Mouse (Mus musculus): ENCODE results near the gene Hirip3.

Gene Hirip3

GRCm38 (mm10) chr7:126861429-126862130 is at the start of gene Hirip3:
TSS of gene Hirip3 (plus strand) at chr7:126861972.
- peak; percentile 94 for DNase-seq (ENCODE audit: low read depth)

GRCm38 (mm10) chr7:126815726-126816222 is 46.0 kb upstream of the Hirip3 start:
- no peak for DNase-seq (ENCODE audit: low read depth)

GRCm38 (mm10) chr7:126816494-126816893 is 45.3 kb upstream of the Hirip3 start:
- peak; percentile 30 for DNase-seq (ENCODE audit: low read depth)

GRCm38 (mm10) chr7:126817595-126817994 is 44.2 kb upstream of the Hirip3 start:
- DNase-seq (ENCODE audit: low read depth) = no peak

GRCm38 (mm10) chr7:126818818-126819217 is 43.0 kb upstream of the Hirip3 start:
- no peak for DNase-seq (ENCODE audit: low read depth)

- peak; percentile 86 for DNase-seq (ENCODE audit: low read depth)
These were observed 39.8 kb upstream of the Hirip3 start for GRCm38 (mm10) chr7:126821835-126822511.

GRCm38 (mm10) chr7:126822741-126823140 is 39.0 kb upstream of the Hirip3 start:
- DNase-seq (ENCODE audit: low read depth) = no peak

GRCm38 (mm10) chr7:126823202-126823711 is 38.5 kb upstream of the Hirip3 start:
- DNase-seq (ENCODE audit: low read depth) = no peak

- DNase-seq (ENCODE audit: low read depth) = no peak
These were observed 37.8 kb upstream of the Hirip3 start for GRCm38 (mm10) chr7:126823940-126824339.

- peak; percentile 51 for DNase-seq (ENCODE audit: low read depth)
These were observed 36.4 kb upstream of the Hirip3 start for GRCm38 (mm10) chr7:126825403-126825802.

- no peak for DNase-seq (ENCODE audit: low read depth)
These were observed 35.8 kb upstream of the Hirip3 start for GRCm38 (mm10) chr7:126825952-126826351.

GRCm38 (mm10) chr7:126831539-126831938 is 30.2 kb upstream of the Hirip3 start, which contains the start of gene 4930451I11Rik:
TSS of gene 4930451I11Rik (minus strand) at chr7:126831639.
- DNase-seq (ENCODE audit: low read depth) = no peak

GRCm38 (mm10) chr7:126832036-126832598 is 29.7 kb upstream of the Hirip3 start:
- peak; percentile 78 for DNase-seq (ENCODE audit: low read depth)

- DNase-seq (ENCODE audit: low read depth) = no peak
These were observed 28.5 kb upstream of the Hirip3 start for GRCm38 (mm10) chr7:126833294-126833693.

- DNase-seq (ENCODE audit: low read depth) = no peak
These were observed 18.5 kb upstream of the Hirip3 start for GRCm38 (mm10) chr7:126843276-126843675.

GRCm38 (mm10) chr7:126845516-126845915 is 16.3 kb upstream of the Hirip3 start:
- DNase-seq (ENCODE audit: low read depth) = no peak

GRCm38 (mm10) chr7:126847116-126847420 is 14.7 kb upstream of the Hirip3 start, which contains the start of gene Doc2a:
TSS of gene Doc2a (plus strand) at chr7:126847416.
- DNase-seq (ENCODE audit: low read depth) = no peak

GRCm38 (mm10) chr7:126847421-126848398 is 14.1 kb upstream of the Hirip3 start:
- no peak for DNase-seq (ENCODE audit: low read depth)

GRCm38 (mm10) chr7:126848794-126849193 is 13.0 kb upstream of the Hirip3 start:
- no peak for DNase-seq (ENCODE audit: low read depth)

- no peak for DNase-seq (ENCODE audit: low read depth)
These were observed 11.6 kb upstream of the Hirip3 start for GRCm38 (mm10) chr7:126850161-126850560.

GRCm38 (mm10) chr7:126851192-126851591 is 10.6 kb upstream of the Hirip3 start:
- DNase-seq (ENCODE audit: low read depth) = no peak

GRCm38 (mm10) chr7:126853454-126853853 is 8.3 kb upstream of the Hirip3 start:
- no peak for DNase-seq (ENCODE audit: low read depth)

Data from NIH3T3 (cell line).